Mouse (Mus musculus) MEL (cell line): ENCODE results near the gene Thbs2. TPM values are rescaled to one million over a fixed set of nuclear protein-coding genes. Genes with fewer than 3 reads are reported as not detected.

Experiments
- DNase-seq: peaks from one replicate; pipeline ENCODE4 v3.0.0; 2011; ENCODE audit warnings: low read depth, low spot score
- H3K27ac ChIP-seq: 2 replicates; pipeline ENCODE4 v1.5.1; 2012; ENCODE audit warnings: low read depth, mild to moderate bottlenecking, control low read depth, low read length, moderate library complexity; ENCODE audit not compliant: control insufficient read depth
- H3K27me3 ChIP-seq, 2 experiments: fragments of 150-350 bp in 1 of 2; sonication (generic) in 1 of 2; 2 replicates each; pipeline ENCODE4 v1.6.1; 2012; ENCODE audit warnings: low read length in 2 of 2, mild to moderate bottlenecking in 2 of 2, improper control_type of control experiment in 1 of 2, moderate library complexity in 1 of 2; ENCODE audit not compliant: insufficient read depth in 2 of 2, control insufficient read depth in 1 of 2
- H3K36me3 ChIP-seq, 2 experiments: 2 replicates each; pipeline ENCODE4 v1.6.1; 2012 to 2014; ENCODE audit warnings: low read length in 2 of 2, improper control_type of control experiment in 1 of 2, inconsistent platforms in 1 of 2, mild to moderate bottlenecking in 1 of 2; ENCODE audit not compliant: insufficient read depth in 2 of 2, control insufficient read depth in 1 of 2
- H3K4me1 ChIP-seq, 2 experiments: fragments of 150-350 bp in 1 of 2; sonication (generic) in 1 of 2; 2 replicates each; pipeline ENCODE4 v1.6.1; 2012; ENCODE audit warnings: low read length in 2 of 2, improper control_type of control experiment in 1 of 2, mild to moderate bottlenecking in 1 of 2; ENCODE audit not compliant: insufficient read depth in 2 of 2, control insufficient read depth in 1 of 2
- H3K4me3 ChIP-seq, 2 experiments: fragments of 150-350 bp in 1 of 2; sonication (generic) in 1 of 2; 2 replicates each; pipeline ENCODE4 v1.5.1; 2012; ENCODE audit warnings: low read depth in 2 of 2, low read length in 2 of 2, mild to moderate bottlenecking in 2 of 2, moderate library complexity in 2 of 2, control low read depth in 1 of 2, improper control_type of control experiment in 1 of 2; ENCODE audit not compliant: control insufficient read depth in 1 of 2, insufficient read depth in 1 of 2
- H3K79me2 ChIP-seq: 2 replicates; pipeline ENCODE4 v1.6.1; 2012; ENCODE audit warnings: mild to moderate bottlenecking, low read length, moderate library complexity; ENCODE audit not compliant: control insufficient read depth, poor library complexity, insufficient read depth
- H3K9ac ChIP-seq: 2 replicates; pipeline ENCODE4 v1.6.1; 2012; ENCODE audit warnings: low read depth, mild to moderate bottlenecking, control low read depth, low read length, moderate library complexity; ENCODE audit not compliant: control insufficient read depth, poor library complexity, severe bottlenecking
- H3K9me3 ChIP-seq: fragments of 150-350 bp; sonication (generic); replicated peaks from 2 replicates; pipeline ENCODE4 v1.6.1; 2012; ENCODE audit warnings: mild to moderate bottlenecking, low read length, improper control_type of control experiment, moderate library complexity; ENCODE audit not compliant: insufficient read depth
- BHLHE40 ChIP-seq: IDR thresholded peaks from 2 replicates; pipeline ENCODE4 v1.6.1; 2012; ENCODE audit warnings: low read depth, mild to moderate bottlenecking, inconsistent platforms, low read length, improper control_type of control experiment, borderline replicate concordance
- CTCF ChIP-seq, 3 experiments: IDR thresholded peaks in 2 of 3; conservative IDR thresholded peaks in 1 of 3; 2 replicates each; pipeline ENCODE4 v1.5.1; 2011 to 2012; ENCODE audit warnings: low read length in 3 of 3, low read depth in 2 of 3, mild to moderate bottlenecking in 2 of 3, improper control_type of control experiment in 1 of 3, inconsistent platforms in 1 of 3, mixed read lengths in 1 of 3, moderate library complexity in 1 of 3; ENCODE audit not compliant: control insufficient read depth in 1 of 3, insufficient read depth in 1 of 3, poor library complexity in 1 of 3, severe bottlenecking in 1 of 3
- E2F4 ChIP-seq: IDR thresholded peaks from 2 replicates; pipeline ENCODE4 v1.6.1; 2011; ENCODE audit warnings: low read depth, low read length, improper control_type of control experiment, borderline replicate concordance
- EP300 ChIP-seq, 2 experiments: IDR thresholded peaks; 2 replicates each; pipeline ENCODE4 v1.6.1; 2011; ENCODE audit warnings: improper control_type of control experiment in 2 of 2, low read length in 2 of 2, low read depth in 1 of 2, mild to moderate bottlenecking in 1 of 2
- ETS1 ChIP-seq: IDR thresholded peaks from 2 replicates; pipeline ENCODE4 v1.6.1; 2012; ENCODE audit warnings: low read depth, mild to moderate bottlenecking, inconsistent platforms, low read length, improper control_type of control experiment, moderate library complexity
- KAT2A ChIP-seq: conservative IDR thresholded peaks from 2 replicates; pipeline ENCODE4 v1.6.1; 2012; ENCODE audit warnings: low read depth, low read length, improper control_type of control experiment, inconsistent platforms
- MAFK ChIP-seq: IDR thresholded peaks from 2 replicates; pipeline ENCODE4 v1.6.1; 2011; ENCODE audit warnings: low read depth, mild to moderate bottlenecking, low read length, improper control_type of control experiment, borderline replicate concordance
- MEF2A ChIP-seq: IDR thresholded peaks from 2 replicates; pipeline ENCODE4 v1.6.1; 2014; ENCODE audit warnings: low read depth, mild to moderate bottlenecking, inconsistent platforms, low read length, improper control_type of control experiment; ENCODE audit not compliant: poor library complexity, insufficient replicate concordance, severe bottlenecking; ENCODE audit errors: extremely low read depth
- MYC ChIP-seq: IDR thresholded peaks from 2 replicates; pipeline ENCODE4 v1.6.1; 2011; ENCODE audit warnings: low read depth, mild to moderate bottlenecking, low read length, improper control_type of control experiment, moderate library complexity
- POLR2A ChIP-seq, 2 experiments: IDR thresholded peaks; 2 replicates each; pipeline ENCODE4 v1.6.1; 2011 to 2012; ENCODE audit warnings: low read length in 2 of 2, mild to moderate bottlenecking in 2 of 2, control low read depth in 1 of 2, improper control_type of control experiment in 1 of 2, low read depth in 1 of 2, moderate library complexity in 1 of 2; ENCODE audit not compliant: control insufficient read depth in 1 of 2, insufficient read depth in 1 of 2, poor library complexity in 1 of 2
- SIN3A ChIP-seq: IDR thresholded peaks from 2 replicates; pipeline ENCODE4 v1.6.1; 2012; ENCODE audit warnings: low read length, improper control_type of control experiment, inconsistent platforms
- SMC3 ChIP-seq: IDR thresholded peaks from 2 replicates; pipeline ENCODE4 v1.6.1; 2011; ENCODE audit warnings: low read depth, low read length, improper control_type of control experiment
- ZNF384 ChIP-seq: IDR thresholded peaks from 2 replicates; pipeline ENCODE4 v1.6.1; 2012; ENCODE audit warnings: low read depth, mild to moderate bottlenecking, inconsistent platforms, low read length, improper control_type of control experiment
- polyA plus RNA-seq, 2 experiments: library from polyadenylated mRNA; stranded (reverse) in 1 of 2; unstranded in 1 of 2; fragments of >175 nt in 1 of 2; fragments of >200 nt in 1 of 2; gene quantifications; 2 replicates each; pipeline versions ENCODE4 v1.2.1 to v1.2.4; 2012; ENCODE audit warnings: low replicate concordance in 2 of 2, low read depth in 1 of 2; ENCODE audit not compliant: insufficient read length in 2 of 2, insufficient read depth in 1 of 2, missing spikeins in 1 of 2
- total RNA-seq: library from RNA; depleted of rRNA; stranded (reverse); fragments of 300-350 nt; gene quantifications from 2 replicates; pipeline ENCODE4 v1.2.3, GENCODE M21; 2012

Thbs2 gene
- total and polyA plus RNA-seq, 3 experiments = not detected

GRCm38 (mm10) chr17:14647996-14648640 is 45.9 kb downstream of the Thbs2 start:
- H3K36me3 ChIP-seq = no peaks in the 10 kb centered on the region
- H3K9me3 ChIP-seq = no peaks in the 10 kb centered on the region
- no peak for DNase-seq
- H3K27ac ChIP-seq = no peak overlapping the region
- no peak for TF ChIP-seq MEF2A
- TF ChIP-seq MAFK = no peak
- no peak for TF ChIP-seq POLR2A (IDR thresholded peaks at IDR 0.05; ENCODE audit: control insufficient read depth in 1 of 2, insufficient read depth in 1 of 2, low read depth in 1 of 2, low read length in 2 of 2, poor library complexity in 1 of 2)
- TF ChIP-seq BHLHE40 = no peak
- no peak for TF ChIP-seq EP300 (IDR thresholded peaks at IDR 0.05; ENCODE audit: low read depth in 1 of 2, low read length in 2 of 2)
- no peak for TF ChIP-seq ETS1
- TF ChIP-seq CTCF (IDR thresholded peaks at IDR 0.05 in 2 of 3, conservative IDR thresholded peaks at IDR 0.05 in 1 of 3; ENCODE audit: control insufficient read depth in 1 of 3, insufficient read depth in 1 of 3, low read depth in 2 of 3, low read length in 3 of 3, poor library complexity in 1 of 3, severe bottlenecking in 1 of 3) = no peak
- no peak for TF ChIP-seq SIN3A
- TF ChIP-seq E2F4 = no peak
- TF ChIP-seq MYC = no peak
- no peak for TF ChIP-seq KAT2A
- no peak for TF ChIP-seq ZNF384
- H3K4me1 ChIP-seq = no peaks in the 10 kb centered on the region
- H3K9ac ChIP-seq = no peak overlapping the region
- H3K27me3 ChIP-seq = no peaks in the 10 kb centered on the region
- H3K4me3 ChIP-seq = no peak overlapping the region
- H3K79me2 ChIP-seq = no peaks in the 10 kb centered on the region

- H3K4me1 ChIP-seq = no peaks in the 10 kb centered on the region
- DNase-seq = no peak
- no peaks in the 10 kb centered on the region for H3K27me3 ChIP-seq
- no peak overlapping the region for H3K27ac ChIP-seq
- H3K4me3 ChIP-seq = no peak overlapping the region
- H3K36me3 ChIP-seq = no peaks in the 10 kb centered on the region
- H3K9ac ChIP-seq = no peak overlapping the region
- TF ChIP-seq SMC3 (no peak), ETS1 (no peak)
- no peaks in the 10 kb centered on the region for H3K9me3 ChIP-seq
- no peaks in the 10 kb centered on the region for H3K79me2 ChIP-seq
Observed at GRCm38 (mm10) chr17:14643996-14644395, 50.0 kb downstream of the Thbs2 start.
